In genomic region chr17:45551249-45551796, GRCm38 (mm10) we compare ENCODE assay signal across 22 mouse cellular contexts. TPM values are rescaled to one million over a fixed set of nuclear protein-coding genes. Genes with fewer than 3 reads are reported as not detected.
DNase-seq lines count a peak whose midpoint lies in the region; ATAC-seq lines count a peak whose summit lies in the region.
"Had no signal": no experiment of that assay in that cellular context is flagged by ENCODE, and none has a peak within 500 bp of the region (broad histone marks: within the 10 kb centered on the region; RNA-seq: fewer than 3 reads in every experiment).

No protein-coding gene starts in this region.

- H3K4me3 ChIP-seq in forebrain, embryonic 13.5 days: no peak overlapping the region
- no peak overlapping the region for H3K4me3 ChIP-seq in forebrain, embryonic 15.5 days
- no peak overlapping the region for H3K4me3 ChIP-seq in midbrain, embryonic 12.5 days
- no peak overlapping the region for H3K4me3 ChIP-seq in midbrain, embryonic 14.5 days (replicated peaks; ENCODE audit: low read depth, low read length)
- H3K4me3 ChIP-seq: erythroblast, embryonic 14.5 days; gastrocnemius, adult 2 months; limb, embryonic 15.5 days; liver, embryonic 13.5 days had no signal

- H3K27me3 ChIP-seq in forebrain, embryonic 13.5 days: peaks cover 27% of the 10 kb centered on the region
- peaks cover 11% of the 10 kb centered on the region for H3K27me3 ChIP-seq in forebrain, embryonic 15.5 days
- H3K27me3 ChIP-seq in midbrain, embryonic 12.5 days: peaks cover 51% of the 10 kb centered on the region
- peaks cover 15% of the 10 kb centered on the region for H3K27me3 ChIP-seq in midbrain, embryonic 14.5 days (ENCODE audit: control insufficient read depth, insufficient read depth, low read length)

- no peak for DNase-seq in midbrain, embryonic 14.5 days
- DNase-seq in induced T-regulatory cell, adult 2 months (ENCODE audit: low read depth): peak; percentile 35
- DNase-seq in adrenal gland, postnatal 25 days: no peak
- DNase-seq: layer of hippocampus, adult 9-11 months had no signal

- peaks cover 48% of the 10 kb centered on the region for H3K4me1 ChIP-seq in forebrain, embryonic 13.5 days
- H3K4me1 ChIP-seq in forebrain, embryonic 15.5 days: peaks cover 35% of the 10 kb centered on the region
- H3K4me1 ChIP-seq in midbrain, embryonic 12.5 days: peaks cover 45% of the 10 kb centered on the region
- H3K4me1 ChIP-seq in midbrain, embryonic 14.5 days (ENCODE audit: control insufficient read depth, insufficient read depth, low read length): peaks cover 28% of the 10 kb centered on the region

- H3K9me3 ChIP-seq in forebrain, embryonic 13.5 days (replicated peaks): no peaks in the 10 kb centered on the region
- H3K9me3 ChIP-seq in forebrain, embryonic 15.5 days: no peaks in the 10 kb centered on the region
- H3K9me3 ChIP-seq in midbrain, embryonic 12.5 days: no peaks in the 10 kb centered on the region
- no peaks in the 10 kb centered on the region for H3K9me3 ChIP-seq in midbrain, embryonic 14.5 days (ENCODE audit: control insufficient read depth, low read length)
- H3K9me3 ChIP-seq: G1E; limb, embryonic 10.5 days; limb, embryonic 15.5 days; liver, embryonic 13.5 days; megakaryocyte, embryonic 14.5 days had no signal

- H3K36me3 ChIP-seq in forebrain, embryonic 13.5 days (ENCODE audit: poor library complexity, severe bottlenecking): peaks cover 7% of the 10 kb centered on the region
- H3K36me3 ChIP-seq in forebrain, embryonic 15.5 days: peaks cover 7% of the 10 kb centered on the region; the same call in 1 of the 2 replicates
- peaks cover 8% of the 10 kb centered on the region for H3K36me3 ChIP-seq in midbrain, embryonic 12.5 days
- H3K36me3 ChIP-seq in midbrain, embryonic 14.5 days (ENCODE audit: control insufficient read depth, insufficient read depth, low read length): peaks cover 7% of the 10 kb centered on the region
- H3K36me3 ChIP-seq: G1E; liver, embryonic 13.5 days had no signal

- H3K9ac ChIP-seq in forebrain, embryonic 13.5 days: no peak overlapping the region
- no peak overlapping the region for H3K9ac ChIP-seq in forebrain, embryonic 15.5 days (replicated peaks)
- H3K9ac ChIP-seq in midbrain, embryonic 12.5 days (replicated peaks): no peak overlapping the region
- H3K9ac ChIP-seq in midbrain, embryonic 14.5 days (replicated peaks; ENCODE audit: low read length): no peak overlapping the region
- H3K9ac ChIP-seq: limb, embryonic 15.5 days; liver, embryonic 13.5 days had no signal

- 52% methylated on average over 7 of the region's 7 CpGs for WGBS in forebrain, embryonic 13.5 days
- 50% methylated on average over 7 of the region's 7 CpGs for WGBS in forebrain, embryonic 15.5 days
- WGBS in midbrain, embryonic 12.5 days: 43% methylated on average over 7 of the region's 7 CpGs
- WGBS in midbrain, embryonic 14.5 days: 40% methylated on average over 7 of the region's 7 CpGs

- no peak for ATAC-seq in forebrain, embryonic 13.5 days
- no peak for ATAC-seq in forebrain, embryonic 15.5 days (replicated peaks)
- ATAC-seq in midbrain, embryonic 12.5 days (ENCODE audit: low FRiP score, low read depth): no peak
- no peak for ATAC-seq in midbrain, embryonic 14.5 days (ENCODE audit: low FRiP score, low TSS enrichment)
- ATAC-seq: forebrain, embryonic 14.5 days; Patski had no signal

- H3K27ac ChIP-seq in forebrain, embryonic 13.5 days: peak overlapping the region; percentile 36; the same call in 1 of the 2 replicates
- no peak overlapping the region for H3K27ac ChIP-seq in forebrain, embryonic 15.5 days (replicated peaks)
- peak overlapping the region; percentile 60 for H3K27ac ChIP-seq in midbrain, embryonic 12.5 days (replicated peaks)
- H3K27ac ChIP-seq in midbrain, embryonic 14.5 days (replicated peaks; ENCODE audit: low read depth, low read length): no peak overlapping the region
- H3K27ac ChIP-seq: gastrocnemius, adult 2 months; limb, embryonic 10.5 days; limb, embryonic 15.5 days; liver, embryonic 13.5 days had no signal

- no peak overlapping the region for H3K4me2 ChIP-seq in forebrain, embryonic 13.5 days
- no peak overlapping the region for H3K4me2 ChIP-seq in forebrain, embryonic 15.5 days (replicated peaks)
- no peak overlapping the region for H3K4me2 ChIP-seq in midbrain, embryonic 12.5 days (replicated peaks)
- no peak overlapping the region for H3K4me2 ChIP-seq in midbrain, embryonic 14.5 days (ENCODE audit: low read length)
- H3K4me2 ChIP-seq: limb, embryonic 15.5 days; liver, embryonic 13.5 days had no signal

RNA-seq across cellular contexts. Expression of gene Tmem151b, which starts 1.8 kb away (rescaled TPM):
- 23.1 and 26.2 TPM in 2 replicates for polyA plus RNA-seq in forebrain, embryonic 13.5 days (2015; fragmentation: Nextera tagmentation; extraction: Ambion mirVana)
- 34.5 and 36.2 TPM in 2 replicates for polyA plus RNA-seq in forebrain, embryonic 15.5 days (2015; fragmentation: Nextera tagmentation; extraction: Ambion mirVana)
- polyA plus RNA-seq in midbrain, embryonic 12.5 days (2016; fragmentation: Nextera tagmentation; extraction: Ambion mirVana): 12.6 and 13.5 TPM in 2 replicates
- polyA plus RNA-seq in midbrain, embryonic 14.5 days (2014; fragmentation: Nextera tagmentation; extraction: Ambion mirVana): 20.4 and 24.1 TPM in 2 replicates
- 0.15 and 0.19 TPM in 2 replicates for total RNA-seq in adrenal gland, postnatal 25 days (2021)
- total RNA-seq: common myeloid progenitor, adult 5-6 weeks; gastrocnemius, adult 2 months had no signal
- polyA plus RNA-seq: erythroblast, embryonic 14.5 days; G1E had no signal

RNA-seq across cellular contexts. Expression of gene Nfkbie, which starts 4.2 kb away (rescaled TPM):
- polyA plus RNA-seq in forebrain, embryonic 13.5 days (2015; fragmentation: Nextera tagmentation; extraction: Ambion mirVana): 5.1 TPM in 2 replicates
- polyA plus RNA-seq in forebrain, embryonic 15.5 days (2015; fragmentation: Nextera tagmentation; extraction: Ambion mirVana): 4.2 and 4.6 TPM in 2 replicates
- 6.8 and 7.9 TPM in 2 replicates for polyA plus RNA-seq in midbrain, embryonic 12.5 days (2016; fragmentation: Nextera tagmentation; extraction: Ambion mirVana)
- 4.2 and 4.9 TPM in 2 replicates for polyA plus RNA-seq in midbrain, embryonic 14.5 days (2014; fragmentation: Nextera tagmentation; extraction: Ambion mirVana)
- total RNA-seq in adrenal gland, postnatal 25 days (2021): 3.1 and 3.6 TPM in 2 replicates

RNA-seq across cellular contexts. Expression of gene Slc35b2, which starts 12.4 kb away (rescaled TPM):
- polyA plus RNA-seq in forebrain, embryonic 13.5 days (2015; fragmentation: Nextera tagmentation; extraction: Ambion mirVana): 89.1 and 107 TPM in 2 replicates
- polyA plus RNA-seq in forebrain, embryonic 15.5 days (2015; fragmentation: Nextera tagmentation; extraction: Ambion mirVana): 97.9 and 99.8 TPM in 2 replicates
- polyA plus RNA-seq in midbrain, embryonic 12.5 days (2016; fragmentation: Nextera tagmentation; extraction: Ambion mirVana): 96.6 and 102 TPM in 2 replicates
- 73.0 and 77.1 TPM in 2 replicates for polyA plus RNA-seq in midbrain, embryonic 14.5 days (2014; fragmentation: Nextera tagmentation; extraction: Ambion mirVana)
- total RNA-seq in adrenal gland, postnatal 25 days (2021): 59.6 and 74.2 TPM in 2 replicates

RNA-seq across cellular contexts. Expression of gene Hsp90ab1, which starts 21.7 kb away (rescaled TPM):
- polyA plus RNA-seq in forebrain, embryonic 13.5 days (2015; fragmentation: Nextera tagmentation; extraction: Ambion mirVana): 1,763 and 1,849 TPM in 2 replicates
- 1,627 and 1,637 TPM in 2 replicates for polyA plus RNA-seq in forebrain, embryonic 15.5 days (2015; fragmentation: Nextera tagmentation; extraction: Ambion mirVana)
- polyA plus RNA-seq in midbrain, embryonic 12.5 days (2016; fragmentation: Nextera tagmentation; extraction: Ambion mirVana): 1,424 and 1,459 TPM in 2 replicates
- polyA plus RNA-seq in midbrain, embryonic 14.5 days (2014; fragmentation: Nextera tagmentation; extraction: Ambion mirVana): 1,248 and 1,388 TPM in 2 replicates
- total RNA-seq in adrenal gland, postnatal 25 days (2021): 1,940 and 2,378 TPM in 2 replicates

RNA-seq across cellular contexts. Expression of gene Tcte1, which starts 28.1 kb away (rescaled TPM):
- polyA plus RNA-seq in forebrain, embryonic 13.5 days (2015; fragmentation: Nextera tagmentation; extraction: Ambion mirVana): 2.1 and 3.1 TPM in 2 replicates
- 4.7 and 4.8 TPM in 2 replicates for polyA plus RNA-seq in forebrain, embryonic 15.5 days (2015; fragmentation: Nextera tagmentation; extraction: Ambion mirVana)
- polyA plus RNA-seq in midbrain, embryonic 12.5 days (2016; fragmentation: Nextera tagmentation; extraction: Ambion mirVana): 0.71 and 1.8 TPM in 2 replicates
- polyA plus RNA-seq in midbrain, embryonic 14.5 days (2014; fragmentation: Nextera tagmentation; extraction: Ambion mirVana): 3.0 and 5.8 TPM in 2 replicates
- not detected in 2 replicates for total RNA-seq in adrenal gland, postnatal 25 days (2021)
- total RNA-seq: adrenal gland, postnatal 10 days; common myeloid progenitor, adult 5-6 weeks; G1E; gastrocnemius, adult 2 months; gastrocnemius, postnatal 36 days; heart, adult 18-20 months; heart, postnatal 36 days had no signal
- polyA plus RNA-seq: C2C12; erythroblast, embryonic 14.5 days; G1E; liver, embryonic 13.5 days; Patski had no signal

Comparison
In these comparisons a context has a peak if more than half of its experiments do, and no peak if none do; other contexts are left out.
1. H3K27ac ChIP-seq: peak in forebrain, embryonic 13.5 days (single experiment) and midbrain, embryonic 12.5 days (single experiment); none in forebrain, embryonic 15.5 days (single experiment) and midbrain, embryonic 14.5 days (single experiment).